Mouse (Mus musculus) spleen, adult 2 months (tissue): Measurements from ENCODE around the gene Rbm7.

Source experiments
- CTCF ChIP-seq: fragments of 200-500 bp; IDR thresholded peaks from 2 replicates; pipeline ENCODE4 v1.5.1; 2011; ENCODE audit warnings: mild to moderate bottlenecking, inconsistent platforms; ENCODE audit not compliant: insufficient read depth, insufficient read length, insufficient replicate concordance; ENCODE audit errors: extremely low read depth
- POLR2A ChIP-seq: fragments of 200-500 bp; IDR thresholded peaks from 2 replicates; pipeline ENCODE4 v1.6.1; 2011; ENCODE audit warnings: low read depth, low read length, inconsistent platforms

DNA sequence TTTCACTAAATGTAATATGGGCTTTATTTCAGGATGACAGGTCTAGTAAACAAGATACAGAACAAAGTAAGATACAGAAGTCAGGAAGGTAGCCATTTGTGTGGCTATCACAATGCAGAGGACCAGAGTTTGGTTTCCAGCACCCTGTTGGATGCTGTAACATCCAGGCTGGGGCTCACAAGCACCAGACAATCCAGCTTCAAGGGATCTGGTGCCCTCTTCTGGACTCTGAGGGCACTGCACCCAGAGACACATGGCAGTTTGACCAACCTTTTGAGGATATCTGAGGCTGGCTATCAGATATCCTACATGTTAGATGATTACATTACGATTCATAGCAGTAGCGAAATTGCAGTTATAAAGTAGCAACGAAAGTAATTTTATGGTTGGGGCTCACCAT is 29.4 kb downstream of the Rbm7 start:
- TF ChIP-seq CTCF (peak; percentile 48; the same call in 1 of the 2 replicates), POLR2A (no peak)
